Mouse (Mus musculus) olfactory bulb, adult 2 months (tissue): ENCODE measurements around the gene Adamts2.

Experiments used
- CTCF ChIP-seq: fragments of 200-500 bp; IDR thresholded peaks from 2 replicates; pipeline ENCODE4 v1.5.1; 2012; ENCODE audit warnings: low read depth, mild to moderate bottlenecking, low read length, moderate library complexity; ENCODE audit not compliant: insufficient read depth
- POLR2A ChIP-seq: fragments of 200-500 bp; IDR thresholded peaks from 2 replicates; pipeline ENCODE4 v1.6.1; 2012; ENCODE audit warnings: mild to moderate bottlenecking, low read depth, low read length, moderate library complexity; ENCODE audit not compliant: insufficient read depth

GRCm38 (mm10) chr11:50576521-50576920, 25.4 kb upstream of the Adamts2 start:
- no peak for TF ChIP-seq POLR2A
- TF ChIP-seq CTCF: no peak
